Mouse (Mus musculus): Measurements from ENCODE around the gene Eif3k.

- TF ChIP-seq MYOG (IDR thresholded peaks at IDR 0.05; ENCODE audit: control insufficient read depth in 1 of 3, insufficient read depth in 1 of 3, insufficient read length in 2 of 3, low read depth in 2 of 3) = no peak
- no peak for TF ChIP-seq POLR2A (IDR thresholded peaks at IDR 0.05; ENCODE audit: insufficient read length, low read depth)
- no peak for TF ChIP-seq MYOD1 (IDR thresholded peaks at IDR 0.05; ENCODE audit: control insufficient read depth in 1 of 3, insufficient read length in 2 of 3, low read depth in 2 of 3)
- no peak for TF ChIP-seq POLR2AphosphoS2 (IDR thresholded peaks at IDR 0.05; ENCODE audit: insufficient read length, low read depth)
- no peak for TF ChIP-seq E2F4 (IDR thresholded peaks at IDR 0.05; ENCODE audit: insufficient read depth)
- TF ChIP-seq TCF3 (IDR thresholded peaks at IDR 0.05; ENCODE audit: insufficient read length, low read depth) = no peak
- no peak for TF ChIP-seq CEBPB (IDR thresholded peaks at IDR 0.05; ENCODE audit: insufficient read depth, poor library complexity, severe bottlenecking)
- TF ChIP-seq USF1 (IDR thresholded peaks at IDR 0.05; ENCODE audit: low read depth) = no peak
- no peak for TF ChIP-seq TCF12 (IDR thresholded peaks at IDR 0.05; ENCODE audit: insufficient read depth, poor library complexity, severe bottlenecking)
- TF ChIP-seq REST (IDR thresholded peaks at IDR 0.05; ENCODE audit: insufficient read depth, insufficient read length) = no peak
- no peak for TF ChIP-seq MAX (IDR thresholded peaks at IDR 0.05; ENCODE audit: low read depth)
Measured at GRCm38 (mm10) chr7:28941129-28941528, 40.5 kb downstream of the Eif3k start.

Data from myocyte (in vitro differentiated cells).